Mouse (Mus musculus) activated CD4-positive, CD25-positive, alpha-beta regulatory T cell, adult 4 months (primary cell): ENCODE measurements around the gene Scd4. TPM values are rescaled to one million over a fixed set of nuclear protein-coding genes. Genes with fewer than 3 reads are reported as not detected.
"Not testable (repeated sequence)": the region's sequence is repeated elsewhere in the genome, so short reads cannot be mapped to it uniquely, and the experiment has no call there.

Experiments
- ATAC-seq: one replicate; pipeline ENCODE4 v1.8.0; 2017
- polyA plus RNA-seq, 2 experiments: library from polyadenylated mRNA; unstranded; fragments of 100-300 nt; shearing (Covaris generic); gene quantifications; one replicate each; pipeline ENCODE4 v1.2.1; 2017

The Scd4 gene
- polyA plus RNA-seq, 2 experiments from 2014 or later, result 0.60 to 0.69 TPM

DNA sequence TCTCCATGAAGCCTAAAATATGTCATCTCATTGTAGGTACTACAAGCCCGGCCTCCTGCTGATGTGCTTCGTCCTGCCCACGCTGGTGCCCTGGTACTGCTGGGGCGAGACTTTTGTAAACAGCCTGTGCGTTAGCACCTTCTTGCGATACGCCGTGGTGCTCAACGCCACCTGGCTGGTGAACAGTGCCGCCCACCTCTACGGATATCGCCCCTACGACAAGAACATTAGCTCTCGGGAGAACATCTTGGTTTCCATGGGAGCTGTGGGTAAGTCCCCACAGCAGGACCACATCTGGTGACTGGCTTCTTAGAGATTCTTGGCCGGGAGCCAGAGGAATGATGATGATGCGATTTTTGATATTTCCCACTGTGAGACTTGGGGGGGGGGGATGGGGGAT lies 31.7 kb upstream of the Scd4 start:
- no peak for ATAC-seq

DNA sequence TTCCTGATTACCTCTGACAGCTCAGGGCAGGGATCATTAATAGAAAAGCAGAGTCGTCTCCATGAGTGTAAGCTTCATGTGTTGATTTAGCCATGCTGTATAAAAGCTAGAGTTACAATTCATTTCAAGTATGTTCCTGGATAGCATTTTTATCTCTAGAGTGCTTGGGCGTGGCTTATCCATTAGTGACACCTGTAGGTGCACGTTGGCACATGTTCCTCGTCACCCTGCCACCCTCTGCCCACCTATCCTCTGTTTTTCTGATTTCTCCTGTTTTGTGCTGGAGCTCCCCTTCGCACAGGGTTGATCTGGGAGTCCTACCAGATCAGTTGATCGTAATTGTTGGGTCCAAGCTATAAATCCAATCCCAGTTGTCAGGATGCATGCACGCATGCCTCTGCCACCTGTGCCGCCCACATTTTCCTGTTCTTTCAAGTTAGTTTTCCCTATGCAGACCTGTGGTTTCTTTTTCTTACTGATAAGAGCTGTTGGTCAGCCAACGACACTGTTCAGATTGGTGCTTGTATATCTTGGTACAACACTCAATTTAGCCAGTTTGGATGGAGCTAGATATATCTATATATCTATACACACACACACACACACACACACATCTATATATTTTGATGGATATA lies 31.1 kb upstream of the Scd4 start:
- ATAC-seq, result no peak

DNA sequence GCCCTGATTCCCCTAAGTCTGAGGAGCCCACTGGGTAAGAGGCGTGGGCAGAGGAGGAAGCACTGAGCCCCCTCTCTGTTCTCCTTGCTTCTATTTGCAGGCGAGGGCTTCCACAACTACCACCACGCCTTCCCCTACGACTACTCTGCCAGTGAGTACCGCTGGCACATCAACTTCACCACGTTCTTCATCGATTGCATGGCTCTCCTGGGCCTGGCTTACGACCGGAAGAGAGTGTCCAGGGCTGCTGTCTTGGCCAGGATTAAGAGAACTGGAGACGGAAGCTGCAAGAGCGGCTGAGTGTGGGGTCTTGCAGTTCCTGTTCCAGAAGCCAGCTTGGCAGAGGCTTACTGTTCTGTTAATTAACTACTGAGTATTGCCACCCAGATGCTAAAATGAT lies 30.0 kb upstream of the Scd4 start:
- ATAC-seq, result no peak

DNA sequence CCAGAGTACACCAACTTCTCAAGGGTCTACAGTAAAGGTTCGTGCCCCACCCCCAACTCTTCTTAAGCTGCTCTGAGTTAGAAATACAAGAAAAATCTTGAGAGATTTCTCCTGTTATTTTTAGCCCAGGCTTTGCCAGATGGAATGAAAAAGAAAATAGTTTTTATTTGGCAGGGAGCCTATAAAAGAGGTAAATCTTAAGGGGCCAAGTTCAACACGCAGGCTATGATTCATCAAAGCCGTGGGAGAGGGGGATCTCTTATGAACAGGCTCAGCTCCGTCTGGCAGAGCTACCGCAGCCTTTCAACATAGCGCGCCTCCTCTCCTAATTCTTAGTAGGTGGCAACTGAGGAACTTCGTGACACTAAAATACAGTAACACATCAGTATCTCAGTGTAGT lies 29.4 kb upstream of the Scd4 start:
- no peak for ATAC-seq

DNA sequence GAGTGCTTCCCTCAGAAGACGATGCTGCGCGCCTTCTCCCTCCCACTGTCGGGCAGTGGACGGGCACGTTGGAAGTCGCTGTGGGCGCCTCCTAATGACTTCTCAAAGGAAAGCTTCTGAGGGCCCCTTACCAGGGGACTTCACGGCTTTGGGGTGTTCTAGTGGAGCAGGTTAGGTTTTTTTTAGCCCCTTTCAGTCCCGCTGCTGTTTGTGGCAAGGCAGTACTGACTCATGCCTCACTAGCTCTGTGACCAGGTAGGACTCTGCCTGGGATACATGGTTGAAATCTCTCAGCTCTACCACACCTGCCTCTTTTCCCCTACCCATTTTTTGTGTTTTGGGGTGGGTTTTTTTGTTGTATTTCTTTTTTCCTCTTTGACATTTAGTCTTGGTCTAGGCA lies 28.5 kb upstream of the Scd4 start:
- no peak for ATAC-seq

DNA sequence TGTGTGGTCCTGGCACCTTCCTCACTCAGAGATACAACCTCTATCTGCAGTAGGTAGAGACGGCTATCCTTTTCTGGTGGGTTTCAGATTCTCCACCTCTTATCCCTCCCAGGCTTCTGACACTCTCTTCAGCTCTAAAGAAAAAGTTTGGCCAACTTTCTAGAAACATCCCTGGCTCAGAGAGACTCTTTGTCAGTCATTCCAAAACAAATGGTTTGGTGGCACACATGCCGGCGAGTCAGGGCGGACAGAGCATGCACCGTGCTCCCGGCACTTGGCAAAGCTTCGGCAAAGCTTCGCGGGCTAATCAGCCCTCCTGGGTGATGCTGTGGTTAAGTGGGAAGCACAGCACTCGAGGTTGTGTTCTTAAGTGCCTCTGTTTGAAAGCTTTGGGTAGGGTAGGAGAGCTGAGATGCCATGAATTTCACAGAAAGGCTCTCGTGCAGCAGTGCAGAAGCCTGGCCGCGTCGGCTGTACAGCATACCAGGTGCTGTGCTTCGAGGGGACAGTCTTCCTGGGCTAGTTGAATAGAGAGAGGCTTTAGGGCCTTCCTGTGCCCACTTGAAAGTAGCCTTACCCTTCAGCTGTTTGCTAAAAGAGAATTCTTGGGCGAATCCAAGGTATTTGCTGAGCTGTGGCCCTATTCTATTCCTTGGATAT lies 27.9 kb upstream of the Scd4 start:
- ATAC-seq, result no peak

DNA sequence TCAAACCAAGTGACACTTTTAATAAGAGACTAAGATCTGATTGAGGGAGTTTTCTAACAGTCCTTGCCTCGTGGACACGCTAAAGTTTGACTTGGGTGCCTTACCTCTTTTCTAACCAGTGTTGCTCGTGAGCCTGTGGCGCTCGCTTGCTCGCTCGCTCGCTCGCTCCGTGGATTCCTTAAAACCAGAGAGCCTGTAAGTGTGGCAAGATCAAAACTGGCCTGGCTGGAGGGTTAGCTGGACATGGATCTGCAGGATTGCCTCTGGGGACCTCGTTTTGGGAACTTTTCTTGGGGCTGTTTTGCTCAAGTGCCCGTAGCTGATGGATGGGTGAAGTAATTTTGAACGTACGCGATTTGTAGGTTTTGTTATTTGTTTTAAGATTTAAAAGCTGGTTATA lies 27.2 kb upstream of the Scd4 start:
- ATAC-seq, result no peak

DNA sequence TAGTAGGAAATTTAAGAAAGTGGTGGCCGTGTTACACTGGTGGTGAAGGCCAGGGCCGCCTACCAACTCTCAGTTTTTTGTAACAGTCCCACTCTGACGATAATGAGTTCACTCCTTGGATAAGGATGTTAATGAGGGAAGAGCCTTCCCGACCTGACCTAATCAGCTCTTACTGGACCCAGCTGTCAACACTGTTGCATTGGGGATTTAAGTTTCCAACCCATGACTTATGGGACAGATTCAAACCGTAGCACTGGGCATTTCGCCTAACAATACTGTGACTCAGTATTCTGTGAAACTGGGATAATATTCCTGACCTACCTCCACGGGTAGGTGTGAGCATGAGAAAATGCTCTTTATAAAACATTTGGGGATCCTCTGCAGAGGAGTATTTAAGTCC lies 26.7 kb upstream of the Scd4 start:
- no peak for ATAC-seq

DNA sequence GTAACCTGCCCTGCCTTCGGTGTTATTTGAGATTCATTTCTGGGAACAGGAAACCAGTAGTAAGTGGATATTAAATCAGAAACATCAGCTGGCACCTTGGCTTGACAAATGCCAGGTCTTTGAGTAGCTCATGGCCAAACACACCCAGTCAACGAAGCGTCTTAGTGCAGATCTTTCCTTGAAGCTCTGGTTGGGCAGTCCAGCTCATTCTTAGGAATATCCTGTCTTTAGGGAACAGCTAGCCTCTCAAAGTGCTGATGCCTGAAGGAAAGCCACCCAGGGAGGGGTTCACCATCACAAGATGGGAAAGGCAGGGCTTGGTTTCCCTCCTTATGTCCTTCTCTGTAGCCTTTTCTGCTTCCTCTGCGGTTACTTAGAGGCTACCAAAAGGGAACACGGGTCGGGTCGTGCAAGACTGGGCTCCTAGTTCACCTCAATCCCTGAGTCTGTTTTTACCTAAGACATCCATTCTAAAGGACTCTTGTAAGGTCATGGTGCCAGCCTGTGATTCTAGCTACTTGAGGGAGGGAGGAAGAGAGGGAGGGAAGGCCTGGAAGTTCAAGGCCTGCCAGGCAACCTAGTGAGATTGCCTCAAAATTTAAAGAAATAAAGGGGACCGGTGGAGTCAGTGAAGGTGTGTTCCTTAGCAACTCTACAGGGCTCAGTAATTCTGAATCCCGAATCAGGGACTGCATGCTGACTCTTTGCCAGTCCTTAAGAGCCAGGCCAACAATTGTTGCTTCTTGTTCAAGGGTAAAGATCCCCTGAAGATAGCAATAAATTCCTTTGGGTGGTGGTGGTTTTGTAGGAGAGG lies 25.6 kb upstream of the Scd4 start:
- ATAC-seq, result no peak

DNA sequence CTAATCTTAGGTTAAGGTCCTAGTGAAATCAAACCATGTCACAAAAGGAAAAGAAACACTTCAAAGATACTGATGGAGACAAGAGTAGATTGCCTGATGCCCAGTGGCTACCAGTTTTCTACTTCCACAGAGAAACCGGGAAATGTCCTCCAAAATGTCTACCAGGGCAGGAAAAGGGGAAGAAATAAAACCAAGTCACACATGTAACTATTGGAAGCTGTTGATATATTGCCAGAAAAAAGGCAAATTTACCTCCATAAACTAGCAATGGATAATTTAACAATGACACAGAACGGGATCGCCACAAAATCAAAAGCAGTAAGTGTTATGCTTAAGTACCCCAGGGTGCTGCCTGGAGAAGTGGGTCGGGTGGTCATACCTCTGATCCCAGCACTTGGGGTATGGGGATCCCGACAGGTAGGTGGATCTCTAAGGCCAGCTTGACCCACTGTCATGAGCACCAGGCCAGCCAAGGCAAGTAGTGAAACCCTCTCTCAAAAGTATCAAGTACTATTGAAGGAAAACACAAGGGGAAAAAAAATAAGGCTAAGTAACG lies 24.9 kb upstream of the Scd4 start:
- ATAC-seq, result no peak

DNA sequence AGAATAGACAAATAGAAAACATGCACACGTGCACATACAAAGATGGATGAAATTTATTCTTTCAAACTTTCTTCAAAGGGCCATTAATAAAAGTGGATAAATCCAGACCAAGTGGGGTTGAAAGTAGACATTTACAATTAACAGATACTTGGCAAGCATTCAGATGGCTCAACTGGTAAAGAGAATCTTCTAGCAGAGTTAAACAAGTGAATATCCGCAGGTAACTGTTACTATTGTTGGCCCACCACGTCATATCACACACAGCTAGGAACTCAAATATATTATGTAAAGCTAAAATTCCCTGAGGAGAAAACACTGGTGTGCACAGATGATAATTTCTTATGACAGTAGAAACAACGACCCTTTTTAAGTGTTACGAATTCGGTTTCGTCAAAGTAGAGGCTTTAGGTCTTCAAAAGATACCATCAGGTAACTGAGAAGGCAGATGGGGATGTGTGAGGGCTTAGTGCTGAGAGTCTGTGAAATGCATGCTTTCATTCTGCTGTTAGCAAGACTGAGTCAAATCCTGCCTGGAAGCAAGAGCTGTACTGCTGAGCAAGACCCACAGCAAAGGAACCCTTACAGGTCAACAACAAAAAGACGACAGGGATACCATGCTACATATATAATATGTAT lies 24.2 kb upstream of the Scd4 start:
- no peak for ATAC-seq

DNA sequence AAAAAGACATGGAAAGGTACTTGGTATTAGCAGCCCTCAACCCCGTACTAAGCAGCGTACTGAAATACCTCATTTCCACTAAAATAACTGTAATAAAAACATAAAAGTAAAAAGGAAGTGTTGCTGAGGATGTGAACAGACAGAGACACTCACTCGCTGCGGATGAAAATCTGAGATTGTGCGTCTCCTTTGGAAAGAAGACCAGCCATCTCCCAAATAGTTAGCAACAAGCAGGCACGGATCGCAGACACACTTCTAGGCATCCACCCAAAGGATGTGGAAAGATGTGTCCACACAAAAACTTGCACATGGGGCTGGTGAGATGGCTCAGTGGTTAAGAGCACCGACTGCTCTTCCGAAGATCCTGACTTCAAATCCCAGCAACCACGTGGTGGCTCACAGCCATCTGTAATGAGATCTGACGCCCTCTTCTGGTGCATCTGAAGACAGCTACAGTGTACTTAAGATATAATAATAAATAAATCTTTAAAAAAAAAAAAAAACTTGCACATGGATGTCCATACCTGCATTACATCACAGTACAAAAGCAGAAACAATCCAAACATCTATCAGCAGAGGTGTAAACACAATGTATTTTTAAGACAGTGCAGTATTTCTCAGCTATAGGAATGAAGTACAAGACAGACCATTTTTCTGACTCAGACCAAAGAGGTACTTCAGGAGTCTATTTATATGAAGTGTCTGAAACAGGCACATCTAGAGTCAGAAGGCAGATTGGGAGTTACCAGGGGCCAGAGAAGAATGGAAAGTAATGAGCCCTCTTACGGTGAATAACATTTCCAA lies 23.3 kb upstream of the Scd4 start:
- ATAC-seq, result no peak

DNA sequence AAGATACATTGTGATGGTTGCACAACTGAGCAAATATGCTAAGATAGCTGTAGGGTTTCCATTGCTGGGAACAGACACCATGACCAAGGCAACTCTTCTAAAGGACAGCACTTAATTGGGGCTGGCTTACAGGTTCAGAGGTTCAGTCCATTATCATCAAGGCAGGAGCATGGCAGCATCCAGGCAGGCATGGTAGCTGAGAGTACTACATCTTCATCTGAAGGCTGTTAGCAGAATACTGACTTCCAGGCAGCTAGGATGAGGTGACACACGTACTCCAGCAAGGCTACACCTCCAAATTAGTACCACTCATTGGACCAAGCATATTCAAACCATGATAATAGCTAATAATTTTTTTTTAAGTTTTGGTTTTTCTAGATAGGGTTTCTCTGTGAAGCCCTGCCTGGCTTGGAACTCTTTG lies 22.7 kb upstream of the Scd4 start:
- not testable (repeated sequence) for ATAC-seq

DNA sequence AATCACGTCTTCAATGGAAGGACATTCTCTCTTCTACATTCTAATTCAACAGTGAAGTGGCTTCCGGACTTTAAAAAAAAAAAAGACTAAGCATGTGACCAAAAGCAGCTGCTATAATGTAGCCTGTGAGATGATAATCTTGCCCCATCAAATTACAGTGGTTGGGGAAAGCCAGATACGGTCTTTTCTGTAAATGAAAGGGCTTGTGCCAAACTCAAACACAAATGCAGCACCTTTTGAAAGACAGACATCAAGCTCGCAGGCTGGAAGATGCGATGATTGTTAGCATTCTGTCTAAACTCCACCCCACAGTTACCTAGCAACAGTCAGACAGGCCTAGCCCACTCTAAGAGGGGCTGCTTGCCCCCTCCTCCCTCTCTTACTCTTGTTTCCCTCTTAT lies 22.1 kb upstream of the Scd4 start:
- peak; percentile 65 for ATAC-seq

DNA sequence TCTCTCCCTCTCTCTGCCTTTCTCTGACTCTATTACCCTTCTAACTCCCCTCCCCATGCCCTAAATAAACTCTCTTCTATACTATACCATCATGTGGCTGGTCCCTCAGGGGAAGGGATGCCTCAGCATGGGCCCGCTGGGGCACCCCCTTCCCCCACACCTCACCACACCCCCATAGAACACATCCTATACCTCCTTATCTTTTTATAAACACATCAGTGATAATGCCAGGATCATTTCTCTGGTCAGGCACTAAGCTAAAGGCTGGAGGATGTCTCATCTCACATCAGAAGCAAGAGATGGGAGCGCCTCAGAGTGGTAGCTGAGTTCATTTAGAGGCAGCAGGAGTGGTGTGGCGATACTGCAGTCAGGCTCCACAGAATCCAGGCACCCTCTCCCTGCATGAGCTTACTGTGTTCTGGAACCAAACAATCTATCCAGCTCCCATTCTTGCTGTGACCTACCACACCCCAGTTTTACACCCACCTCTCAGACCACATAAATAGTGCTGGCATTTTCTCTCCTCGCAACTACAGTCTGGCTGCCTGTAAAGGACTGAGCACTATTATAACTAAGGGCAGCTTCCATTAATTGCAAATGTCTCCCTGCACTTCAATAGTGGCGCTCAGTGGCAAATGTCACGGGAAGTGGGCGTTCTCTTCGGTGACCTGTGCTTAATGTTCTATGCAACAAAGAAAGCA lies 21.4 kb upstream of the Scd4 start:
- no peak for ATAC-seq

DNA sequence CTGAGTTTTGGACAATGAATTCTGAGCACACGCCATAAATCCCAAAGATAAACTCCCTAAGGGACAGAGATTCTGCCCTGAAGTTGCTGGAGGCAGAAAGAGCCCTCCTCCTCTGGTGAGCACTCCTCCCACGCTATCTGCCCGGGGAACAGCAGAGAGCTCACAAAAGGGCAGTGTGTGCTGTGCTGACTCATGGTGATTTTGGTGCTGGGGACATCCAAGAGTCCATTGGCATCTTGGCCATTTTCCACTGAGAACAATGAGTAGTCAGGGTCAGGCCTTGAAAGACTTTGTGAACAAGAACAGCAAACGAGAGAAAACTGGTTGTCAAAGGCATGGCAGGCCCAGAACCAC lies 20.9 kb upstream of the Scd4 start:
- ATAC-seq, result no peak

DNA sequence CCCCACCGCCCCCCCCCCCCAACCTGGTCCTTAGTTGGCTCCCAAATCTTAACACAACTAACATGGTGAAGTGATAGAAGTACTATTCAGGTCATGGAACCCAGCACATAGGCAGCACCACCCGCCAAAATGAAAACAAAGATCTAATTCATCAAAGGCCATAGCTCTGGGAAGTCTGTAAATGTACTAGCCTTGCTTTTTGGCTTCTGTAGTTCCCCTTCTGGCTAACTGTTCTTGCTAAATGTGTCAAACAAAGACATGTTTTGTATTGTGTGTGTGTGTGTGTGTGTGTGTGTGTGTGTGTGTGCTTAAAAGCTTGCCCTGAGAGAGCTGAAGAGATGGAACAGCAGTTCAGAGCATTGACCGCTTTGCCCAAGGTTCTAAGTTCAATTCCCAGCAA lies 19.8 kb upstream of the Scd4 start:
- ATAC-seq, result no peak

DNA sequence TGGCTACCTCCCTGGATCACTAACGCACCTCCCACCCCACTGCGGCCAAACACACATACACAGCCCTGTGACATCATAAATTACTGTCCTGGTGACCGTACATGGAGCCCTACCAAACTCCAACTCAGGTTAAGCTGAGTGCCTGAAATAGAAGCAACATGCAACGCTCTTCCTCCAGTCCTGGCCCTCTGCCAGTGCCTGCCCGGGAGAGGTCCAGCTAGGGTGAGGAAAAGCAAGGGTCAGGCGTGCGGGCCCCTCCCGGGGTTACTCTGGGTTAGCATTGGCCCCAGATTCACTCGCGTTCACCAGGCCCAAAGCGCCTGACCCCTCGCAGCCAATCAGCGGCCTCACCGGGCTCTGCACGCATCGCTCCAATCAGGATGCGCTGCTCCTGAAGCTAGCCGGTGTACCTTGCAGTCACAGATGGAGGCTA lies 18.5 kb upstream of the Scd4 start:
- ATAC-seq, result peak; percentile 75

DNA sequence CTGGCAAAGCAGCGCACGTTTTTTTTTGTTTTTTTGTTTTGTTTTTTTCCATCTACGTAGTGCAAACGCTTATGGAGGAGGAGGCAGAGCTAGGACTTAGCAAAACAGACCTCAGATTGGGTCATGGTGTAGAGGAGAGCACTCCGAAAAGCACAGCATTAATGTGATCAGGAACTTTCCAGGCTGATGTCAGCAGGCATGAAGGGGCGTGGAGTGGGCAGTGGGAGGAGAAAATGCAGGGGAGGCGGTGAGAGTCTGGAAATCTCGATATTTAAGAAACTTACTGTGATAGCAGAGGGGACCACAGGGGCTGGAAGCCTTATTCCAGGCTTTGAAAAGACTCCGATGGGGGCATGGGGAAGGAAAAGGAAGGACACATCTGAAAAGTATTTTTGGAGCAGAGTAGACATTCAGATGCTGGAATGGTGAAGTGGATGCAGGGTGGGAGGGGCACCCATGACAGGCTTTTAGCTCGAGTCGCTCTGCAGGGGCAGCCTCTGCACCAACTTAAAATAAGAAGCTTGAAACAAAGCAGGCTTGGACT lies 17.9 kb upstream of the Scd4 start:
- peak; percentile 30 for ATAC-seq

DNA sequence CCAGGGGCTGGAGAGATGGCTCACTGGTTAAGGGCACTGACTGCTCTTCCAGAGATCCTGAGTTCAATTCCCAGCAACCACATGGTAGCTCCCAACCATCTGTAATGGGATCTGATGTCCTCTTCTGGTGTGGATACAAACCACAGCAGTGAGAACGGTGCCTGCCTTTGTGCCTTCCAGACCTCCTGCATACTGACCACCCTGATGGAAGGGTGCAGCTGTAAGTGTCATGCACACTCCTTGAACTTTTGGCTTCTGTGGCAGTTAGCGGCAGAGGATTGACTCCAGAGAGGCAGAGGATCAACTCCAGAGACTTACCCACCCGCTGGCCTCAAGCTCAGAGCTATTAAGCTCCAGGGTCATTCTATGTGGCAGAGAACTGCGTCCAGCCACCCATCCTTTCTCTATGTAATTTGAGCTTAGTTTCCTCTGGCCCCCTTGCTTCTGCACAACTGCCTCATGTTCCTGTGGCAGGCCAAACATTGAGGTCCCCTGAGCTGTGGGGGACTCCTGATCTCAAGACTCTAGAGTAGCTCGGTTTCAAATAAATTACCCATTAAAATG lies 16.1 kb upstream of the Scd4 start:
- ATAC-seq, result no peak

DNA sequence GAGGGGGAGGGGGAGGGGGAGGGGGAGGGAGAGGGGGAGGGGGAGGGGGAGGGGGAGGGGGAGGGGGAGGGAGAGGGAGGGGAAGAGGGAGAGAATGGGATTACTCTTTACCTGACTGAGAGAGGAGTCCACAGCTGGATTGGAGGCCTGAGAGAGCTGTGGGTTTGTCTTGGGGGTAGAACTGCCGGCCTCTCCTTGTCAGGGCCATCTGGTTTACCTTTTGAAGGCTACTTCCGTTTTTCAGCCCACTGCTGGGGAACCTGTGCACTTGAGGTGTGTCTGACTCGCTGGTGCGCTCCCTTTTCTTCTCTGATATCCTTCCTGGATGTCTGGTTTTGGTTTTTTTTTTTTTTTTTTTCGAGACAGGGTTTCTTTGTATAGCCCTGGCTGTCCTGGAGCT lies 15.5 kb upstream of the Scd4 start:
- ATAC-seq, result no peak
